Mouse (Mus musculus): Measurements from ENCODE around the gene Gzmm.
A peak's percentile ranks its signal among the peaks of the same experiment; 100 is the strongest.

Gzmm gene

GRCm38 (mm10) chr10:79728323-79729249 lies 39.8 kb downstream of the Gzmm start:
- DNase-seq (ENCODE audit: low read depth): no peak

GRCm38 (mm10) chr10:79729357-79729965 lies 40.6 kb downstream of the Gzmm start:
- DNase-seq (ENCODE audit: low read depth): no peak

GRCm38 (mm10) chr10:79732500-79732899 lies 43.7 kb downstream of the Gzmm start:
- peak; percentile 52 for DNase-seq (ENCODE audit: low read depth)

- no peak for DNase-seq (ENCODE audit: low read depth)
Measured at GRCm38 (mm10) chr10:79733847-79734246, 45.0 kb downstream of the Gzmm start.

- DNase-seq (ENCODE audit: low read depth): no peak
Measured at GRCm38 (mm10) chr10:79735361-79735760, 46.5 kb downstream of the Gzmm start.

GRCm38 (mm10) chr10:79736706-79737105 lies 47.9 kb downstream of the Gzmm start:
- no peak for DNase-seq (ENCODE audit: low read depth)

- DNase-seq (ENCODE audit: low read depth): peak; percentile 45
Measured at GRCm38 (mm10) chr10:79738259-79738658, 49.4 kb downstream of the Gzmm start.

GRCm38 (mm10) chr10:79739234-79739633 lies 50.4 kb downstream of the Gzmm start:
- no peak for DNase-seq (ENCODE audit: low read depth)

GRCm38 (mm10) chr10:79740863-79741262 lies 52.0 kb downstream of the Gzmm start:
- no peak for DNase-seq (ENCODE audit: low read depth)

GRCm38 (mm10) chr10:79743161-79743560 lies 54.3 kb downstream of the Gzmm start:
- no peak for DNase-seq (ENCODE audit: low read depth)

GRCm38 (mm10) chr10:79743650-79744365 lies 55.0 kb downstream of the Gzmm start:
- DNase-seq (ENCODE audit: low read depth): no peak

All from naive thymus-derived CD4-positive, alpha-beta T cell, adult 2 months (primary cell).